Mouse (Mus musculus): Measurements from ENCODE around the gene Ezr.
"Not testable (repeated sequence)": the region's sequence is repeated elsewhere in the genome, so short reads cannot be mapped to it uniquely, and the experiment has no call there.

Gene Ezr

DNA sequence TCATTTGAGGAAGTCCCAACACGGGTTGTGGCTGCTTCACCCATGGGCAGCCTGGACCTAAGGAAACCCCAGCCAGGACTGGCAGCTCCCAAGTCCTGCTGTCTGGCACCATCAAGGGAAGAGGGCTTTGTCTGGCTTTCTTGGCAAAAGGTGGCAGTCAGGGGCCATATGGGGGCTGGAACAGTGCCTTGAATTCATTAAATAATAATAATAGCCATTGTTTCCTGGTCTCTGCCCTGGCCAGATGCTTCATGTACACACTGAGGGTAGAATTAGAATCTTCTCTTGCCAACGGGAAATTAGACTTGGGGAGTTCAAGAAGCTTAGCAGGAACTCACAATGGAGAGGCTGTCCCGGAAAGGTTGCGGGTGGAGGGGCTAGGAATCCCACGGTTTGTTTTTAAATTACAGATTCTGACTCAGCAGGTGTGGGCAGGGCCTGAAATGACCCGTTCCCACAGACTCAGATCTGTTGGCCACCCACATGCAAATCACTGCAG lies 53.3 kb downstream of the Ezr start:
- in situ Hi-C loops (cut with MboI) = loop anchor here (25.0 kb wide), 1 partner anchor 433 kb away; the partner anchor contains the start of gene Rps6ka2

DNA sequence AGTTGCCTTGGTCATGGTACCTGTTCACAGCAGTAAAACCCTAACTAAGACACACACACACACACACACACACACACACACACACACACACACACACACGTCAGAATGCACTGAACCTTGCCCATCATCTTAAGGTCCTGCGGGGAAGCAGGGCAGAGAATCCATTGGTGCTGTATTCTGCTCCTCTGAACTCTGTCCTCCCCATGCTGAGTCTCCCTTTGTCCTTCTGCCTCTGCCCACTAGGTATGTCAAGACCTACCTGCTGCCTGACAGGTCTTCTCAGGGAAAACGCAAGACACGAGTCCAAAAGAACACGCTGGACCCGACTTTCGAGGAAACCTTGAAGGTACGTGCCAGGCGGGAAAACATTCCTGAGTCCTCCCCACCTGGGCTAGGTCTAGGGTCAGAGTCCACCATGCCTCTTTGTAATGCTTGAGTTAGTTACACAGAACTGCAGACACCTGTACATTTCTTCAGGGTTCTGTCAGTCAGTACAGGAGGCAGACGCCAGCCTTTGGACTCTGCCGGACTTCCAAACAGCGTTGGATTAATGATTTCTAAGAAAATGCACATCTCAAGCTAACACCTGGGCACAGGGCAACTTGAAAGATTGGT lies 54.5 kb downstream of the Ezr start:
- in situ Hi-C loops (cut with MboI) = loop anchor here (25.0 kb wide), 1 partner anchor 434 kb away; the partner anchor contains the start of gene Rps6ka2

DNA sequence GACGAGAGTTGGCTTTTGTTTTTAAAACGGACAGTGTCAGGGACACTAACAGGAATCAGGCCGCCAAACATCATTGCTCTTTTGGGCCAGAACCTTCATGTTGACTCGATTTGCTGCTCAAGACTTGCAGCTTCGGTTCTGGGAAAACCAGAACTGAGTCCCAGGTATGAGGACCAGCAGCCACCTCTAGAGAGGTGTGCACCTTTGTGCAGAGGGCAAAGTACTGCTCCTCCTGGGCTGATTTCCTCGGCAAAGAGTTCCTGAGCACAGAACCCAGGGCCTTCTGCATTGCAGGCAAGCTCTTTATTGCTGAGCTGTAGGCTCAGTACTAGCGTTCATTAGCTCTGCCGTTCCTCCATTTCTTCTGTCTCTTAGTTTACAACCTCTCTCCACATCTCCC lies 68.6 kb downstream of the Ezr start:
- in situ Hi-C loops (cut with MboI) = not testable (repeated sequence)

DNA sequence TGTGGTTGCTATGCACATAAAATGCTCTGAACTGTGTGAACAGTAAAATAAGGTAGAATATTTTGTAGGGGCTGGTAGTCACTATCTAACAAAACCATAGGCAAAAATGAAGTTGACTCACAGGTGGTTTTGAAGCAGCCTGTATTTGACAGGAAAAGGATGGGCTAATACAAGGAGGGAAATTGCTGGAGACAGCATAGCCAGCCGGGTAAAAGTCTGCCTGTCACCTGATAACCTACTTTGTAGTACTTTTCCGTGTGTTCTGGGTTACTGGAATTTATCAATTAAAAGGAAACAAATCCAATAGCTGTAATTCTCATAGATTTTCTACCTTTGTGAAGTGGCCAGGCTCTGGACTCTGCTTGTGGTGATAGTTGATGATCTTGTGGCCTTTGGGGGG lies 69.1 kb downstream of the Ezr start:
- in situ Hi-C loops (cut with MboI) = not testable (repeated sequence)

DNA sequence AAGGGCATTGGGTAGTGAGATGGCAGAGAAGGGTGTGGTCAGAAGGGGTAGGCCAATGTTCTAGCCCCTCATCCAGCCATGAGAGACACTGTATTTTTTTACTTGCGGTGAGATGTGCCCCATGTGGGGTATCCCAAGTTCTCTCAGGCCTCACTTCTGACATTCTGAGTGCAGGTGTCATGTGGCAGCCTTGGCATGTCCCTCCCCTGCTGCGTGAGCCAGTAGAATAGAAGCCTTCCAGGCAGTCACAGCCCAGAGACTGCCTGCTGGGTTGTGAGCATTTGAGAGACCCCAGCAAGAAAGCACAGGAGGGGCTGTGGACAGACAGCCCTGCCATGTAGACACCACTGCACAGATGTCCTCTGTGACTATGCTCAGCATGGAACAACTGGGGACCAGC lies 74.4 kb downstream of the Ezr start:
- in situ Hi-C loops (cut with MboI) = not testable (repeated sequence)

DNA sequence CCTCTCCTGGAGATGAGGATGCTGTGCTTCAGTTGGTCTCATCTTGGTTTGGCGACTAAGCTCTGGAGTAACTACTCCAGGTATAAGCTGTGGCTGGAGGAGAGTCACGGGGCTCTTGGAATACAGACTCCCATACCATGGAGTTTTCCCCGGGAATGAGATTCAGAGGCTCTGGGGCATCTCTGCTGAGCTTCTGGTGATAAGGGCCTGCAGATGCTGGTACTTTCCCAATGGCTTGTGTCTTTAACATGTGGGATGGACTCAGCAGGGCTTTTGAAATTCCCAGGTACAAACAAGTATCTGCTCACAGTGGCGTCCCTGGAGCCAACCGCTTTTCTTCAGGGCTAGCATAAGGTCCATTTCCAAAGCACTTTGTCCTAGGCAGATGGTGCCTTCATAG lies 75.2 kb downstream of the Ezr start:
- in situ Hi-C loops (cut with MboI) = not testable (repeated sequence)

DNA sequence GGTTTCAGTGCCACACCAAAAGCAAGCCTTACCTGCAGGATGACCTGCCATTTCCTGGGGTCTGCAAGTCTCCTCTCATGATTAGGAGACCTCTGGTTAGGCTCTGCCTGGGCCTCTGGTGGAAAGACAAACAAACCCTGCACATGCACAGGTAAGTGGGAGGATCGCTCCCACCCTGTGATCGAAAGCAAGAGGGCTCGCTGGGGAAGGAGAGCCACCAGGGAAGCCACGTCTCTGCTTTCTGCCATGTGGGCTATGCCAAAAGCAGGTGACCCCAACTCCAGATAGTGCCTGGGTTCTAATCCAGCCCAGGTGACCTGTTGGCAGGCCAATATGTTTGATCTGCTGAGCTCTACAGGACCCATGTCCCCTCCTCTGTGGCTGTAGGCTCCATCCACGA lies 76.1 kb downstream of the Ezr start:
- in situ Hi-C loops (cut with MboI) = not testable (repeated sequence)

DNA sequence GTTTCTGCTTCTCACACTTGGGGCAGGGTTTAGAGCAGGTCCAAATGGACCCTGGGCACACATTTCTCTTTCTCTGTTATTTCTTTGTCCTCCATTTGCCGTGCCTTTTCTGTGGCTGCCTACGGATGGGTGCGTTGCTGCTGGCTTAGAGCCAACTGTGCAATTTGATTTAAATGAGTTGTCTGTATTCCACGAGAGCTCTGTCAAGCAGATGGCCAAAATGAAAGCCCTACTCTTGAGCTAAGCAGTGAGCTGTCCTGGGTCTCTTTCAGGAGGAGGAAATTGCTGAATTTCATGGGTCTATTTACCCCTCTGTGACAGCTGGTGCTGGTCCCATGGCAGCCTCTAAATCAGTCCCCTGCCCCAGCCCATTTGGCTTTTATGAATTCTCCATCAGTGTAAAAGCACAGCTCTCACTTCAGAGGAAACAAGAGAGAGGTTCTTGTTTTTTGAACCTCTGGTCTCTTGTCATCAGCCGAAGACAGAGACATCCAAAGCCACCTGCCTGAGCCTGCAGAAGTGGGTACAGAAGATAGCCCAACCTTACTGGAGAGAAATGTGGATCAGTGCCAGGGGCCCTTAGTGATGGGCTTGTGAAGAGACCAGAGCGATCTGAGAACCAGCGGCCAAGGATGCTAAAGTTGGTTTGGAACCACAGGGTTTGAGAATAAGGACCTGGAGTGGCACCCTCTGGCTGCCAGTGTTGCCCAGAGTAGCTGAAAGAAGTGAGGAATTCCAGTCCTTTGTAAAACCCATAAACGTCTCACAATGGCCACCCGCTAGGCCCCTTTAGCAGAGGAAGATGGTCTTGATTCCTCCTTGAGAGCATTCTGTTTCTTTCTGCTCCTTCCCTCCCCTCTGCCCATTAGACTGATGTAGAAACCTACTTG lies 79.0 kb downstream of the Ezr start:
- in situ Hi-C loops (cut with MboI) = not testable (repeated sequence)

DNA sequence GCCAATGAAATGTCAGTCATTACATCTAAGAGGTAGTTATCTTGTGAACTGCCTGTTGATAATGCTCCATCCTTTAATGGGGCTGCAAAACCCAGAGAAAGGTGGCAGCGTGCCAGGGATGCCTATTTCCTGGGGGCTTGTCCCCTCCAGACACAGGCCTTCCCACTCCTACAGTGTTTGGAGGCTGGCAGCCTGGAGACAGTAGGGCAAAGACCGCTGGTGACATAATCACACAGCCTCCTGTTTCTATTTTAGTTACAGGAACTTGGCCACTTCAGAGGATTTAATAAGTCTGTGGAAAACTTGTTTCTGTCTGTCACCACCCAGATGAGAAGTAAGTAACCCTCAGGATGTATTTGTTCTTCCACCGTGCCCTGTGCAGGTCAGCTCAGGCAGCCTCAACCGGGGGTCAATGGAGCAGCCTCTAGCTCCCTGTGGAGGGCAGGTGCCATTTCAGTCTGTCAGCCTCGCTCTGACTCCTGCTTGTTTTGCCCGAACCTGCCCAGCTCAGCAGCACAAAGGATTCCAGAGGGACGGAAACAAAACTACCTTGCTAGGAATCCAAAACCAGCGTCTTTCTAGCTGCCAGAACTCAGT lies 79.9 kb downstream of the Ezr start:
- in situ Hi-C loops (cut with MboI) = not testable (repeated sequence)

DNA sequence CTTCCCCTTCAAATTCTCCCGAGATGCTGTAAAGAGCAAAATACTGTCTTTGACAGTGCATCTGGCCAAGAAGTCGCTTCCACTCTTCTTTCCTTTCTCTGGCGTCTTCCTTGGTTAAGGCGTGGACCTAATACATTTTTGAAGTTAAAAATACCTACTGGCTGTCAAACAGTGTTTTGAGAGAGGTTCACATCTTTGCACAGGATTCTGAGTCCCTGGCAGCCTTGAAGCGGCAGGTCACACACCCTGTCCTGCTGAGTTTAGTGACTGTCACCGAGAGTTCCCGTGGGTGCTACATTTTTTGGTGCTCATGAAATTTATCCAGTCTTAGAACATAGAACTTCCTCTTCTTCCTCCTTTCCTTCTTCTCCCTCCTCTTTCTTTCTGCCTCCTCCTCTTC lies 82.5 kb downstream of the Ezr start:
- in situ Hi-C loops (cut with MboI) = not testable (repeated sequence)

DNA sequence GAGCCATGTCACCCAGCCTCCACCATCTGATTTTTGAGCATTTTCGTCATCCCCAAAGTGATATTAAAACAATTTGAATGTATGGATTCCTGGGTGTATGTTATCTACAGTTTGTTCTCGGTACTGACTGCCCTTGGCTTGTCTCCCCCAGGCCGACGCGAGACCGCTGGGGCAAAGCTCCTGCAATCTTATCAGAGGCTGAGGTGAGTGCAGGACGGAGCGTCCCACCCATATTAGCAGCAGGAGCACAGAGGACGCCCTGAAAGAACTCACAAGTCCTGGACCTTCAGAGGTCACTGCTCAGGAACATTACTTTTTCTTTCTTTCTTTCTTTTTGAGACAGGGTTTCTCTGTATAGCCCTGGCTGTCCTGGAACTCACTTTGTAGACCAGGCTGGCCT lies 83.1 kb downstream of the Ezr start:
- in situ Hi-C loops (cut with MboI) = loop anchor here (25.0 kb wide), 1 partner anchor 188 kb away; no protein-coding TSS in a partner anchor

DNA sequence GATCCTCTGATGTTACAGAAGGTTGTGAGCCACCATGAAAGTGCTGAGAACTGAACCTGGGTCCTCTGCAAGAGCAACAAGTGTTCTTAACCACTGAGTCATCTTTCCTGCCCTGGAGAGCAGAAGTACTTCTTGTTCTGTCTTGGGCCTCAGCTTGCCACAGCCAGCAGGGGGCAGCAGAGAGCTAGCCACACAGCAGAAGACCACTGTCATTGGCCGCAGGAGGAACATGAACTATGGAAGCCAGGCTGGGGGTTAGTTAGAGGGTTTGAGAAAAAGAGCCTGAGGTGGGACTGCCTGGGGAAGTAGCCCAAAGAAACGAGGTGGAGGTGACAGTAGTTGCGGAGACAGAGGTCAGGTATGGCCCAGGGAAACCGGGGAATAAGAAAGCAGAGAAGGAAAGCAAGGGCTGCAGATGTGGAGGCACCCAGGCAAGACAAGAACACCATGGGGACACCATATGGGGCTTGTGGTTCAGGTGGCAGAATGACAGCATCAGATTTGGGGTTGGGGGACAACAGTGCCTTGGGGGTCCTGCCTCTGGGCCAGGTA lies 85.3 kb downstream of the Ezr start:
- in situ Hi-C loops (cut with MboI) = loop anchor here (25.0 kb wide), 1 partner anchor 190 kb away; no protein-coding TSS in a partner anchor

DNA sequence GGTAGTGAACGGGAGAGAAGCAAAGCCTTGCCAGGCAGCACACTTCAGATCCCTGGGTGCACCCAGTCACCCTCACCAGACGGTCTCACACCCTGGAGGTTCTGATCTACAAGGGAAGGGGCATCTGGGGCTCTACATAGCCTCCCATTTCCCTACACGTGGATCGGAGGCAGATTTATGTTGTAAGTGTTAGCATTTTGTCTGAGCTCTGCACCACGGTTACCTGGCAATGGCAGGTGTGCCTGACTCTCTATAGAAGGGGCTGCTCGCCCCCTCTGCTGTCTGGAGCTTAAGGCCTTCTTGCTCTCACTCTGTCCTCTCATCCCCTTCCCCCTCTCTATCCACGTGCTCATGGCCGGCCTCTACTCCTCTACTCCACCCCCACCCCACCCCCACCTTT lies 86.1 kb downstream of the Ezr start:
- in situ Hi-C loops (cut with MboI) = loop anchor here (25.0 kb wide), 1 partner anchor 191 kb away; no protein-coding TSS in a partner anchor

DNA sequence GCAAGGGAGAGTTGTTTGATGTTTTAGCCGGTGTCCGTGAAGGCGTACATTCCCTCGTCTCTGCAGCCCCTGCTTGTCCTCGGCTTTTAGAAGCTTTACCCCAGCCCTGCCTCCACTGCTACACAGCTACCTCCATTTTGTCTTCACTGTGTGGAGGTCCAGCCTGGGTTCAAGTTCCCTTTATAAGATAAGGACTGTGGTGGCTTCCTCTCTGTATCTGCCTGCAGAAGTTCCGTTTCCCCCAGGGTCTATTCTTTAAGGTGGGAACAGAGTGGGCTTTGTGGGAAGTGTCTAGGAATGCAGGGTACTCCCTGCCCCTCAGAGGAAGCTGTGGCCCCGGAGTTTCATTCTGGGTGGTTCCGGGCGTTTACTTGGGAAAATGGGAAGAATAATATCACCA lies 86.9 kb downstream of the Ezr start:
- in situ Hi-C loops (cut with MboI) = loop anchor here (25.0 kb wide), 1 partner anchor 192 kb away; no protein-coding TSS in a partner anchor

DNA sequence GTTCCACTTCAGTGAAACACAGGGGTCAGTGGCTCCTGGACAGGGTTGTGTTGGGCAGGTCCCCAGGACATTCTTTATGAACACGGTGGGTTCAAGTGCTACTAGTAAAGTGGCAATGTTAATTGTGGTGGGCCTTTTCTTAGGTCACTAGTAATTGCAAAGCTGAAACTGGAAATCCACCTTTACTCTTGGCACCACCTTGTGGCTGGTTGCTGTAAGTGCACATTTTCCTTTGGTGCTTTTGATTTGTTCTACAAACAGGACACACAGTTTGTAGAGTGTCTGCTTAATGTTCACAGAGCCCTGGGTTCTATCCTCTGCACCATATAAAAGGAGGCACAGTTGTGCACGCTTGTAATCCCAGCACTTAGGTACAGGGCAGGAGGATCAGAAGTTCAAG lies 91.0 kb downstream of the Ezr start:
- in situ Hi-C loops (cut with MboI) = loop anchor here (25.0 kb wide), 1 partner anchor 196 kb away; no protein-coding TSS in a partner anchor

DNA sequence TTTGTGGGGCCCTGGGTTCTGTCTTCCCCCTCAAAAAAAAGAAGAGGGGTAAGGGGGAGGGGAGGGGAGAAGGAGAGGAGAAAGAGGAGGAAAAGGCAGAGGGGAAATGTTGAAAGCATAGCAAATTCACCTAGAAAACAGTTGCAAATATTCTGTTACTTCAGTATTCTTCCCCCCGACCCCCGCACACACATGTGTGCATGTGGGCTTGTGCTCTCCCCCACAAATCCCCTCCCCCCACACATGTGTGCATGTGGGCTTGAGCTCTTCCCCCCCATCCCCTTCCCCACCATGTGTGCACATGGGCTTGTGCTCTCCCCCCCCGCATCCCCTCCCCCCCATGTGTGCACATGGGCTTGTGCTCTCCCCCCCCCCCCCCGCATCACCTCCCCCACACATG lies 93.2 kb downstream of the Ezr start:
- in situ Hi-C loops (cut with MboI) = loop anchor here (25.0 kb wide), 1 partner anchor 198 kb away; no protein-coding TSS in a partner anchor
